Mouse (Mus musculus) heart, embryonic 14.5 days (tissue): ENCODE data around the gene Usp21. TPM values are rescaled to one million over a fixed set of nuclear protein-coding genes. Genes with fewer than 3 reads are reported as not detected.

Experiments
- ATAC-seq: fragments of 200-750 bp; cut with Nextera tagmentation; 2 replicates; pipeline ENCODE4 v1.8.0; 2017; ENCODE audit warnings: low read depth, moderate TSS enrichment; ENCODE audit not compliant: insufficient number of reproducible peaks, insufficient read depth, low FRiP score
- H3K27ac ChIP-seq, 2 experiments: fragments of 200-500 bp in 1 of 2; fragments of 300-500 bp in 1 of 2; sonication (generic) in 1 of 2; replicated peaks in 1 of 2; 2 replicates each; pipeline ENCODE4 v1.5.1; 2012 to 2014; ENCODE audit warnings: low read depth in 2 of 2, low read length in 2 of 2, control low read depth in 1 of 2, mild to moderate bottlenecking in 1 of 2, mixed read lengths in 1 of 2; ENCODE audit not compliant: control insufficient read depth in 1 of 2, insufficient read depth in 1 of 2
- H3K27me3 ChIP-seq: fragments of 300-500 bp; sonication (generic); 2 replicates; pipeline ENCODE4 v1.6.1; 2014; ENCODE audit warnings: mild to moderate bottlenecking, low read length, control low read depth; ENCODE audit not compliant: control insufficient read depth, insufficient read depth
- H3K36me3 ChIP-seq: fragments of 300-500 bp; sonication (generic); 2 replicates; pipeline ENCODE4 v1.6.1; 2014; ENCODE audit warnings: mild to moderate bottlenecking, control low read depth, low read length, mixed read lengths; ENCODE audit not compliant: control insufficient read depth, insufficient read depth
- H3K4me1 ChIP-seq, 2 experiments: fragments of 200-500 bp in 1 of 2; fragments of 300-500 bp in 1 of 2; sonication (generic) in 1 of 2; 2 replicates each; pipeline ENCODE4 v1.6.1; 2012 to 2014; ENCODE audit warnings: low read length in 2 of 2, control low read depth in 1 of 2, mixed read lengths in 1 of 2; ENCODE audit not compliant: control insufficient read depth in 2 of 2, insufficient read depth in 2 of 2
- H3K4me2 ChIP-seq: fragments of 300-500 bp; sonication (generic); 2 replicates; pipeline ENCODE4 v1.6.1; 2014; ENCODE audit warnings: mild to moderate bottlenecking, low read length
- H3K4me3 ChIP-seq, 2 experiments: fragments of 200-500 bp in 1 of 2; fragments of 300-500 bp in 1 of 2; sonication (generic) in 1 of 2; 2 replicates each; pipeline ENCODE4 v1.5.1; 2012 to 2014; ENCODE audit warnings: low read length in 2 of 2, mild to moderate bottlenecking in 2 of 2, control low read depth in 1 of 2, low read depth in 1 of 2, moderate library complexity in 1 of 2; ENCODE audit not compliant: control insufficient read depth in 1 of 2, insufficient read depth in 1 of 2
- H3K9ac ChIP-seq: fragments of 300-500 bp; sonication (generic); 2 replicates; pipeline ENCODE4 v1.6.1; 2014; ENCODE audit warnings: mild to moderate bottlenecking, low read length
- H3K9me3 ChIP-seq: fragments of 300-500 bp; sonication (generic); 2 replicates; pipeline ENCODE4 v1.6.1; 2016; ENCODE audit warnings: low read length, control low read depth; ENCODE audit not compliant: control insufficient read depth
- WGBS: fragments of 180-500 bp; shearing (Covaris S2); extraction: QIAGEN DNeasy Blood & Tissue Kit; methylation state at CpG from one replicate; pipeline ENCODE4 v1.1.7; 2014; 5-methylcytosine and 5-hydroxymethylcytosine counted together
- polyA plus RNA-seq: library from polyadenylated mRNA; unstranded; fragments of >200 nt; fragmentation: Nextera tagmentation; extraction: Ambion mirVana; gene quantifications from 2 replicates; pipeline ENCODE4 v1.2.1, GENCODE M21; 2014

Usp21 gene
- polyA plus RNA-seq, 1 experiment from 2014 or later, result 45.5 TPM

GRCm38 (mm10) chr1:171279012-171279705, 8.6 kb downstream of the Usp21 start:
- peak overlapping the region; percentile 87; the same call in 1 of the 2 replicates for H3K9ac ChIP-seq

GRCm38 (mm10) chr1:171278436-171278835, 9.4 kb downstream of the Usp21 start:
- H3K9me3 ChIP-seq, result no peaks in the 10 kb centered on the region
- WGBS, result 94% methylated on average over 8 of the region's 8 CpGs
- peaks cover 69% of the 10 kb centered on the region for H3K36me3 ChIP-seq
- no peak overlapping the region for H3K9ac ChIP-seq
- H3K4me2 ChIP-seq, result no peak overlapping the region
- H3K4me1 ChIP-seq, result peaks cover 6 to 16% of the 10 kb centered on the region in 2 experiments
- no peak for ATAC-seq
- no peaks in the 10 kb centered on the region for H3K27me3 ChIP-seq
- no peak overlapping the region for H3K27ac ChIP-seq
- no peak overlapping the region for H3K4me3 ChIP-seq

More at GRCm38 (mm10) chr1:171279012-171279705, 8.6 kb downstream of the Usp21 start:
- Histone ChIP-seq H3K4me2 (no peak overlapping the region), H3K27me3 (no peaks in the 10 kb centered on the region), H3K4me3 (no peak overlapping the region; a peak in 1 of 4 replicates), H3K9me3 (no peaks in the 10 kb centered on the region), H3K27ac (no peak overlapping the region), H3K4me1 (peaks cover 6 to 16% of the 10 kb centered on the region in 2 experiments), H3K36me3 (peaks cover 69% of the 10 kb centered on the region)
- no peak for ATAC-seq
- 85% methylated on average over 14 of the region's 14 CpGs for WGBS

- Histone ChIP-seq H3K9ac (no peak overlapping the region), H3K4me1 (peaks cover 6 to 16% of the 10 kb centered on the region in 2 experiments), H3K9me3 (no peaks in the 10 kb centered on the region), H3K27me3 (no peaks in the 10 kb centered on the region), H3K36me3 (peaks cover 69% of the 10 kb centered on the region), H3K27ac (no peak overlapping the region), H3K4me3 (no peak overlapping the region), H3K4me2 (no peak overlapping the region)
- no peak for ATAC-seq
- WGBS, result 87% methylated on average over 10 of the region's 10 CpGs
Measured at GRCm38 (mm10) chr1:171277736-171278135, 10.1 kb downstream of the Usp21 start.

GRCm38 (mm10) chr1:171276110-171276748, 11.6 kb downstream of the Usp21 start:
- 84% methylated on average over 14 of the region's 14 CpGs for WGBS
- Histone ChIP-seq H3K27me3 (no peaks in the 10 kb centered on the region), H3K36me3 (peaks cover 67% of the 10 kb centered on the region)

GRCm38 (mm10) chr1:171275144-171275734, 12.6 kb downstream of the Usp21 start:
- WGBS, result 88% methylated on average over 11 of the region's 11 CpGs
- H3K9ac ChIP-seq, result no peak overlapping the region
- no peak overlapping the region for H3K27ac ChIP-seq
- no peaks in the 10 kb centered on the region for H3K27me3 ChIP-seq
- H3K4me1 ChIP-seq, result peaks cover 11 to 21% of the 10 kb centered on the region in 2 experiments
- ATAC-seq, result no peak
- H3K4me2 ChIP-seq, result no peak overlapping the region
- no peaks in the 10 kb centered on the region for H3K9me3 ChIP-seq
- H3K4me3 ChIP-seq, result no peak overlapping the region
- H3K36me3 ChIP-seq, result peaks cover 67% of the 10 kb centered on the region

More at GRCm38 (mm10) chr1:171276110-171276748, 11.6 kb downstream of the Usp21 start:
- Histone ChIP-seq H3K4me2 (no peak overlapping the region), H3K9me3 (no peaks in the 10 kb centered on the region), H3K4me3 (no peak overlapping the region), H3K27ac (no peak overlapping the region), H3K4me1 (peaks cover 9 to 19% of the 10 kb centered on the region in 2 experiments), H3K9ac (no peak overlapping the region)
- no peak for ATAC-seq

GRCm38 (mm10) chr1:171274171-171274570, 13.6 kb downstream of the Usp21 start:
- no peaks in the 10 kb centered on the region for H3K9me3 ChIP-seq
- H3K4me3 ChIP-seq, result no peak overlapping the region
- no peak overlapping the region for H3K9ac ChIP-seq
- no peak overlapping the region for H3K4me2 ChIP-seq
- ATAC-seq, result no peak
- H3K27me3 ChIP-seq, result no peaks in the 10 kb centered on the region
- H3K36me3 ChIP-seq, result peaks cover 67% of the 10 kb centered on the region
- no peak overlapping the region for H3K27ac ChIP-seq
- H3K4me1 ChIP-seq, result peaks cover 6 to 17% of the 10 kb centered on the region in 2 experiments; a peak in 3 of 4 replicates
- WGBS, result 87% methylated on average over 12 of the region's 12 CpGs

- H3K4me3 ChIP-seq, result no peak overlapping the region
- no peak overlapping the region for H3K27ac ChIP-seq
- no peaks in the 10 kb centered on the region for H3K27me3 ChIP-seq
Measured at GRCm38 (mm10) chr1:171272086-171272485, 15.7 kb downstream of the Usp21 start.

More at GRCm38 (mm10) chr1:171272086-171272485, 15.7 kb downstream of the Usp21 start:
- WGBS, result 84% methylated on average over 3 of the region's 3 CpGs
- H3K4me1 ChIP-seq, result peaks cover 6 to 17% of the 10 kb centered on the region in 2 experiments; a peak in 3 of 4 replicates
- H3K9me3 ChIP-seq, result no peaks in the 10 kb centered on the region
- H3K4me2 ChIP-seq, result peak overlapping the region; percentile 82
- H3K36me3 ChIP-seq, result peaks cover 49% of the 10 kb centered on the region
- no peak overlapping the region for H3K9ac ChIP-seq
- no peak for ATAC-seq
